Mouse (Mus musculus): ENCODE measurements around the gene Ethe1. TPM values are rescaled to one million over a fixed set of nuclear protein-coding genes. Genes with fewer than 3 reads are reported as not detected.

Ethe1 gene
- polyA plus RNA-seq, 1 experiment = 13.4 TPM

DNA sequence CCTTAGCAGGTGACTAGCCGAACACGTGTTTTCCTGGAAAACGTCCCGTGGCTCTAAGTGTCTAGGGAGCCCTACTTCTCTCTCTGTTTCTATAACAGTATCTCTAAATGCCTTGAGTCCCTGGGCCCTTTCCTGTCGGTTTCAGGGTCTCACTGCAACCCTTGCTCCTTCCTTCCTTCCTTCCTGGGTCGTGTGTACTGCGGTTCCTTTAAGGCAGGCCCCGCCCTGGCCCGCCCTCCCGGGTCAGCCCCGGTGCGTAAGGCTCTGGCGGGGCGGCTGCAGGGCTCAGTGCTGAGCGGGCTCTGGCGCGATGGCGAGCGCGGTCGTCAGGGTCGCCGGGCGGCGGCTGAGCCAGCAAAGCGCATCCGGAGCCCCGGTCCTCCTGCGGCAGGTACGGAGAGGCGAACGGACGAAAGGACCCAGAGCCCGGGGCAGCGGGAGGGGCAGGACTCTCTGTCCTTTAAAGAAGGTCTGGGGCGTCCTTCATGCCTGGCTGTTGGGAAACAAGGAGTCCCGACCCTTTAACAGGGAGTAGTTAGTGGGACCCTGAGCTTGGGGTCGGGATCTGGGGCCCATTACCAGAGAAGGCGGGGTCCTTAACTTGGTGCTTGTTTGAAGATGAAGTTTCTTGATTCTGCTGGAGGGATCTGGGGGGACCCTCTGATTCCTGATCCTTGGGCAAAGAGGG lies 6.4 kb downstream of the Ethe1 start:
- TF ChIP-seq CTCF (IDR thresholded peaks at IDR 0.05; ENCODE audit: low read depth, low read length) (no peak), POLR2A (IDR thresholded peaks at IDR 0.05; ENCODE audit: insufficient read depth, low read length) (peak; percentile 47)
- H3K27me3 ChIP-seq (ENCODE audit: control insufficient read depth, insufficient read depth, low read length, poor library complexity, severe bottlenecking) = no peaks in the 10 kb centered on the region; the same call in 1 of the 2 replicates
- no peak overlapping the region for H3K27ac ChIP-seq (ENCODE audit: insufficient read depth, low read length)
- H3K9ac ChIP-seq (ENCODE audit: low read depth, poor library complexity, severe bottlenecking) = peak overlapping the region; percentile 86
- peak overlapping the region; percentile 88 for H3K4me3 ChIP-seq (ENCODE audit: low read depth, low read length)
- H3K4me1 ChIP-seq (ENCODE audit: control insufficient read depth, insufficient read depth, low read length) = peaks cover 3% of the 10 kb centered on the region
- H3K36me3 ChIP-seq (ENCODE audit: control insufficient read depth, insufficient read depth, low read length, poor library complexity, severe bottlenecking) = no peaks in the 10 kb centered on the region
- no peaks in the 10 kb centered on the region for H3K9me3 ChIP-seq (replicated peaks; ENCODE audit: control insufficient read depth, insufficient read depth, low read length, poor library complexity, severe bottlenecking)

DNA sequence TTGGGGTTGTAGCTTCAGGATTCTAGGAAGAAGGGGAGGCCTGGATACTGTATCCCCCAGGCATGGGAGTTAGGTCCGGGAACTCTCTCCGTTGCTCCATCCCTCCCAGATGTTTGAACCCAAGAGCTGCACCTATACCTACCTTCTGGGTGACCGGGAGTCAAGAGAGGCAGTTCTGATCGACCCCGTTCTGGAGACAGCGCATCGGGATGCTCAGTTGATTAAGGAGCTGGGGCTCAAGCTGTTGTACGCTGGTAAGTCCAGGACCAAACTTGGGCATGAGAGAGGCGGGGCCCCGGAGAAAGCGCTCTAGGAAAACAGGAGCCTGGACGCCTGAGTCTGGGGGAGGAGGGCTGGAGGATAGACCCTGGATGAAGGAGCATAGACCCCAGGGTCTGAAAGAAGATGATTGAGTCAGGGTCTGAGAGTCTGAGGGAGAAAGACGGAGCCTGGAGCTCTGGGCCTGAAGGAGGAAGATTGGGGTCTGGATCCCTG lies 7.0 kb downstream of the Ethe1 start:
- H3K27ac ChIP-seq (ENCODE audit: insufficient read depth, low read length) = no peak overlapping the region
- H3K9me3 ChIP-seq (replicated peaks; ENCODE audit: control insufficient read depth, insufficient read depth, low read length, poor library complexity, severe bottlenecking) = no peaks in the 10 kb centered on the region
- H3K9ac ChIP-seq (ENCODE audit: low read depth, poor library complexity, severe bottlenecking) = peak overlapping the region; percentile 86
- no peaks in the 10 kb centered on the region; the same call in 1 of the 2 replicates for H3K27me3 ChIP-seq (ENCODE audit: control insufficient read depth, insufficient read depth, low read length, poor library complexity, severe bottlenecking)
- no peak for TF ChIP-seq CTCF (IDR thresholded peaks at IDR 0.05; ENCODE audit: low read depth, low read length)
- no peak for TF ChIP-seq POLR2A (IDR thresholded peaks at IDR 0.05; ENCODE audit: insufficient read depth, low read length)
- TF ChIP-seq EP300 (IDR thresholded peaks at IDR 0.05; ENCODE audit: insufficient read depth, low read depth, low read length) = no peak
- no peaks in the 10 kb centered on the region for H3K36me3 ChIP-seq (ENCODE audit: control insufficient read depth, insufficient read depth, low read length, poor library complexity, severe bottlenecking)
- H3K4me3 ChIP-seq (ENCODE audit: low read depth, low read length) = peak overlapping the region; percentile 88
- peaks cover 3% of the 10 kb centered on the region for H3K4me1 ChIP-seq (ENCODE audit: control insufficient read depth, insufficient read depth, low read length)

DNA sequence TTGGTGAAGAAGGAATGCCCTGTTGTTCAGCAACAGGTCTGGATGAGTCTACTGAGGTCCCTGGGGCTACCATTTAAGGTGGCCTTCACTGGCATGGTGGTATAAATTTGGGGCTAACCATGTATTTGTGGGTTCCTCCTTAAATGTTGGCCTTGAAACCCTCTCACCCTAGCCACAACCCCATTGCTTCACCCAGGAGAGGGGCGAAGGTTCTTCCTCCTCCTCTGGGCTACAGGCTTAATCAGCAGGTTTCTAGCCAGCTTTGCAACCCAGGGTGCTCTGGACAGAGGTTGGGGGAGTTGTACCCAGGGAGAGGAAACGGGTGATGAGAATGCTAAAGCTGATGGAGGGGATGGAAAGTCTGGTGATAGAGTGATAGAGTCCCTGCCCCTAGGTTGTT lies 8.1 kb downstream of the Ethe1 start:
- H3K27me3 ChIP-seq (ENCODE audit: control insufficient read depth, insufficient read depth, low read length, poor library complexity, severe bottlenecking) = no peaks in the 10 kb centered on the region; the same call in 1 of the 2 replicates
- H3K9me3 ChIP-seq (replicated peaks; ENCODE audit: control insufficient read depth, insufficient read depth, low read length, poor library complexity, severe bottlenecking) = no peaks in the 10 kb centered on the region
- H3K4me1 ChIP-seq (ENCODE audit: control insufficient read depth, insufficient read depth, low read length) = peaks cover 4% of the 10 kb centered on the region
- H3K36me3 ChIP-seq (ENCODE audit: control insufficient read depth, insufficient read depth, low read length, poor library complexity, severe bottlenecking) = no peaks in the 10 kb centered on the region
- H3K27ac ChIP-seq (ENCODE audit: insufficient read depth, low read length) = no peak overlapping the region
- TF ChIP-seq CTCF (IDR thresholded peaks at IDR 0.05; ENCODE audit: low read depth, low read length) (no peak), EP300 (IDR thresholded peaks at IDR 0.05; ENCODE audit: insufficient read depth, low read depth, low read length) (no peak), POLR2A (IDR thresholded peaks at IDR 0.05; ENCODE audit: insufficient read depth, low read length) (no peak)
- H3K9ac ChIP-seq (ENCODE audit: low read depth, poor library complexity, severe bottlenecking) = no peak overlapping the region
- H3K4me3 ChIP-seq (ENCODE audit: low read depth, low read length) = no peak overlapping the region

- no peaks in the 10 kb centered on the region; the same call in 1 of the 2 replicates for H3K27me3 ChIP-seq (ENCODE audit: control insufficient read depth, insufficient read depth, low read length, poor library complexity, severe bottlenecking)
- no peaks in the 10 kb centered on the region for H3K9me3 ChIP-seq (replicated peaks; ENCODE audit: control insufficient read depth, insufficient read depth, low read length, poor library complexity, severe bottlenecking)
- H3K4me1 ChIP-seq (ENCODE audit: control insufficient read depth, insufficient read depth, low read length) = peaks cover 4% of the 10 kb centered on the region
- H3K27ac ChIP-seq (ENCODE audit: insufficient read depth, low read length) = no peak overlapping the region
- H3K4me3 ChIP-seq (ENCODE audit: low read depth, low read length) = no peak overlapping the region
- no peak overlapping the region for H3K9ac ChIP-seq (ENCODE audit: low read depth, poor library complexity, severe bottlenecking)
- TF ChIP-seq CTCF (IDR thresholded peaks at IDR 0.05; ENCODE audit: low read depth, low read length) (no peak), EP300 (IDR thresholded peaks at IDR 0.05; ENCODE audit: insufficient read depth, low read depth, low read length) (no peak), POLR2A (IDR thresholded peaks at IDR 0.05; ENCODE audit: insufficient read depth, low read length) (no peak)
- H3K36me3 ChIP-seq (ENCODE audit: control insufficient read depth, insufficient read depth, low read length, poor library complexity, severe bottlenecking) = no peaks in the 10 kb centered on the region
Observed at GRCm38 (mm10) chr7:24598121-24598520, 10.8 kb downstream of the Ethe1 start.

DNA sequence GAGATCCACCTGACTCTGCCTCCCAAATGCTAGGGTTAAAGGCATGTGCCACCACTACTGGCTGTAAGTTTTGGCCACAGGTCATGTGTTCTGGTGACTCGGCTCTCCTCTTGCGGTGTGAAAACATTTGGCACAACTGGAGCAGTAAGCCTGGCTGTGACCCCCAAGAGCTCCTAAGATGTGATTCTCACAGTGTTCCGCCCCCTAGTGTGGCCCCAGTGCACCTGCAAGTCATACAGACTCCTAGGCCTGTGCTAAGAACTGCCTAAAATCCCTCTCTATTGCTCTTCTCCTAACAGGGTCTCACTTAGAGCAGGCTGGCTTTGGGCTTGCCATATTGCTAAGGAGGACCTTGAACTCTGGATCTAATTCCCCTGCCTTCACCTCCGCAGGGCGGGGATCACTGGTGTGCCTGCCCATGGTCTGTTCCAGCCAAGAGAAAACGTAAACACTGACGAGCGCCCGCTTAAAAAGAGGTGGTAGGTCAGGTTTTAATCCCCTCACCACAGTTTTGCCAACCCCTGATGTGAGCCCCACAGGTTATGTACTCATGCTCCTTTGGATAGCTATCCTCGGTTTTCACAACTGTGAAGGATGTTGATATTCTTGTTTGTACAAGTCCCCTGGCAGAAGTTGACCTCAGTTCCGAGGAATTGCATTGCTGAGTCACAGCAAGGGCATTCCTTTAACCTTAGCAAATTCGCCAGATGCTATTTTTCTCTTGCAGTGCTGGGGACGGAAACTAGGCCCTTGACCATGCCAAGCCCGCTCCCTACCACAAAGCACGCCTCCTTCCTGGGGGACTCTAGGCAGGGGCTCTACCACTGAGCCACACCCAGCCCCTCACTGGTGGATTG lies 12.1 kb downstream of the Ethe1 start:
- H3K36me3 ChIP-seq (ENCODE audit: control insufficient read depth, insufficient read depth, low read length, poor library complexity, severe bottlenecking) = no peaks in the 10 kb centered on the region
- no peaks in the 10 kb centered on the region; the same call in 1 of the 2 replicates for H3K27me3 ChIP-seq (ENCODE audit: control insufficient read depth, insufficient read depth, low read length, poor library complexity, severe bottlenecking)
- no peak overlapping the region for H3K9ac ChIP-seq (ENCODE audit: low read depth, poor library complexity, severe bottlenecking)
- peak overlapping the region; percentile 11 for H3K27ac ChIP-seq (ENCODE audit: insufficient read depth, low read length)
- peaks cover 4% of the 10 kb centered on the region for H3K4me1 ChIP-seq (ENCODE audit: control insufficient read depth, insufficient read depth, low read length)
- H3K9me3 ChIP-seq (replicated peaks; ENCODE audit: control insufficient read depth, insufficient read depth, low read length, poor library complexity, severe bottlenecking) = no peaks in the 10 kb centered on the region
- H3K4me3 ChIP-seq (ENCODE audit: low read depth, low read length) = no peak overlapping the region
- no peak for TF ChIP-seq EP300 (IDR thresholded peaks at IDR 0.05; ENCODE audit: insufficient read depth, low read depth, low read length)
- no peak for TF ChIP-seq POLR2A (IDR thresholded peaks at IDR 0.05; ENCODE audit: insufficient read depth, low read length)
- peak; percentile 75 for TF ChIP-seq CTCF (IDR thresholded peaks at IDR 0.05; ENCODE audit: low read depth, low read length)

Measured in ES-Bruce4 (cell line).